Mouse (Mus musculus): Measurements from ENCODE around the gene Gm43951.

Gm43951 gene

GRCm38 (mm10) chr11:72206341-72207203, at the start of gene Gm43951:
Gm43951 (minus strand) TSS chr11:72206840.
- peak; percentile 59 for DNase-seq

- no peak for DNase-seq
These were observed 49.8 kb upstream of the Gm43951 start for GRCm38 (mm10) chr11:72256441-72256840.

- DNase-seq = no peak
These were observed 49.0 kb upstream of the Gm43951 start for GRCm38 (mm10) chr11:72255629-72256028.

- DNase-seq = no peak
These were observed 38.6 kb upstream of the Gm43951 start for GRCm38 (mm10) chr11:72245196-72245753.

- DNase-seq = no peak
These were observed 33.6 kb upstream of the Gm43951 start for GRCm38 (mm10) chr11:72240062-72240860.

GRCm38 (mm10) chr11:72234013-72234412, 27.4 kb upstream of the Gm43951 start:
- DNase-seq = no peak

GRCm38 (mm10) chr11:72232991-72233390, 26.4 kb upstream of the Gm43951 start:
- no peak for DNase-seq

GRCm38 (mm10) chr11:72232068-72232467, 25.4 kb upstream of the Gm43951 start:
- no peak for DNase-seq

- no peak for DNase-seq
These were observed 21.9 kb upstream of the Gm43951 start for GRCm38 (mm10) chr11:72228513-72228912.

GRCm38 (mm10) chr11:72226901-72227300, 20.3 kb upstream of the Gm43951 start:
- DNase-seq = no peak

GRCm38 (mm10) chr11:72226020-72226791, 19.6 kb upstream of the Gm43951 start:
- DNase-seq = no peak

- DNase-seq = peak; percentile 86
These were observed 18.2 kb upstream of the Gm43951 start for GRCm38 (mm10) chr11:72224865-72225264.

GRCm38 (mm10) chr11:72223414-72223813, 16.8 kb upstream of the Gm43951 start:
- no peak for DNase-seq

GRCm38 (mm10) chr11:72221278-72221677, 14.6 kb upstream of the Gm43951 start:
- peak; percentile 90 for DNase-seq

GRCm38 (mm10) chr11:72217116-72217515, 10.5 kb upstream of the Gm43951 start:
- no peak for DNase-seq

GRCm38 (mm10) chr11:72215410-72215797, 8.8 kb upstream of the Gm43951 start, which contains the start of gene Med31:
Med31 (minus strand) TSS chr11:72215592.
- peak; percentile 76 for DNase-seq

GRCm38 (mm10) chr11:72214591-72215409, 8.2 kb upstream of the Gm43951 start:
- peak; percentile 91 for DNase-seq

GRCm38 (mm10) chr11:72207834-72208377, 1.3 kb upstream of the Gm43951 start:
- no peak for DNase-seq

GRCm38 (mm10) chr11:72207204-72207833, 679 bp upstream of the Gm43951 start, which contains the start of the genes 4933427D14Rik and Txndc17:
4933427D14Rik (minus strand) TSS chr11:72207459.
Txndc17 (plus strand) TSS chr11:72207547.
- DNase-seq = peak; percentile 93

GRCm38 (mm10) chr11:72205256-72205655, 1.4 kb downstream of the Gm43951 start:
- no peak for DNase-seq

GRCm38 (mm10) chr11:72203440-72203839, 3.2 kb downstream of the Gm43951 start:
- DNase-seq = no peak

Data from thymus, postnatal 4 days (tissue).